Mouse (Mus musculus): ENCODE measurements around the gene Chd3. TPM values are rescaled to one million over a fixed set of nuclear protein-coding genes. Genes with fewer than 3 reads are reported as not detected.
A peak's percentile ranks its signal among the peaks of the same experiment; 100 is the strongest.

Chd3 gene
- total and polyA plus RNA-seq, 3 experiments, result 31.9 to 92.0 (median 66.4) TPM

- peak overlapping the region; percentile 90 for H3K9ac ChIP-seq (ENCODE audit: insufficient read depth, low read depth)
- in situ Hi-C loops (cut with MboI; ENCODE audit: low pct_ligation_motif_present, low pct_unique_long_range_greater_than_20kb, low sequenced_read_pairs), result no loop called here
- peak overlapping the region; percentile 80 for H3K4me2 ChIP-seq (ENCODE audit: insufficient read depth, low read depth, poor library complexity, severe bottlenecking)
- peaks cover 7% of the 10 kb centered on the region; the same call in 1 of the 2 replicates for H3K79me2 ChIP-seq (replicated peaks; ENCODE audit: control insufficient read depth, extremely low read depth, insufficient read depth, poor library complexity, severe bottlenecking)
- H3K36me3 ChIP-seq (replicated peaks in 1 of 2; ENCODE audit: control insufficient read depth in 1 of 2, insufficient read depth in 1 of 2, low read length in 1 of 2), result peaks cover 19 to 26% of the 10 kb centered on the region in 2 experiments
- dilution Hi-C loops (cut with MboI; ENCODE audit: extremely low pct_ligation_motif_present, extremely low pct_unique_long_range_greater_than_20kb, low sequenced_read_pairs), result no loop called here
- TF ChIP-seq EP300 (IDR thresholded peaks at IDR 0.05; ENCODE audit: low read length), result no peak; the same call in none of the 2 replicates
- no peak for TF ChIP-seq RCOR1 (conservative IDR thresholded peaks at IDR 0.05; ENCODE audit: low read depth, low read length)
- TF ChIP-seq BHLHE40 (IDR thresholded peaks at IDR 0.05; ENCODE audit: low read depth, low read length), result peak; percentile 88
- no peak for TF ChIP-seq USF1 (IDR thresholded peaks at IDR 0.05; ENCODE audit: low read depth, low read length)
- TF ChIP-seq CHD1 (IDR thresholded peaks at IDR 0.05; ENCODE audit: low read depth, low read length), result no peak
- TF ChIP-seq NELFE (IDR thresholded peaks at IDR 0.05; ENCODE audit: low read depth, low read length), result peak; percentile 19
- no peak; the same call in 1 of the 2 replicates for TF ChIP-seq MAFK (IDR thresholded peaks at IDR 0.05; ENCODE audit: insufficient replicate concordance, low read length)
- peak; percentile 96 for TF ChIP-seq MAZ (IDR thresholded peaks at IDR 0.05; ENCODE audit: low read depth, low read length)
- 0 out of 2 replicates have a peak, but pooled peaks have one; percentile 28 for TF ChIP-seq MYC (IDR thresholded peaks at IDR 0.05; ENCODE audit: low read depth, low read length)
- peak; percentile 88 for TF ChIP-seq MXI1 (IDR thresholded peaks at IDR 0.05; ENCODE audit: low read depth, low read length)
- no peak for TF ChIP-seq JUN (IDR thresholded peaks at IDR 0.05; ENCODE audit: insufficient read depth, low read depth, low read length)
- no peak; the same call in 1 of the 2 replicates for TF ChIP-seq HCFC1 (IDR thresholded peaks at IDR 0.05; ENCODE audit: low read depth, low read length)
- TF ChIP-seq PAX5 (IDR thresholded peaks at IDR 0.05; ENCODE audit: low read length), result no peak
- TF ChIP-seq ETS1 (conservative IDR thresholded peaks at IDR 0.05; ENCODE audit: low read depth, low read length), result peak; percentile 88
- no peak; the same call in 1 of the 2 replicates for TF ChIP-seq UBTF (IDR thresholded peaks at IDR 0.05; ENCODE audit: low read depth, low read length)
- 0 out of 2 replicates have a peak, but pooled peaks have one; percentile 15 for TF ChIP-seq JUND (conservative IDR thresholded peaks at IDR 0.05; ENCODE audit: low read depth, low read length)
- 0 out of 2 replicates have a peak, but pooled peaks have one; percentile 29 for TF ChIP-seq NRF1 (IDR thresholded peaks at IDR 0.05; ENCODE audit: low read depth, low read length)
- TF ChIP-seq MAX (IDR thresholded peaks at IDR 0.05; ENCODE audit: low read length), result peak; percentile 47
- no peak for TF ChIP-seq ZMIZ1 (IDR thresholded peaks at IDR 0.05; ENCODE audit: low read depth, low read length)
- TF ChIP-seq GABPA (IDR thresholded peaks at IDR 0.05; ENCODE audit: insufficient replicate concordance, low read depth, low read length), result no peak
- no peak for TF ChIP-seq USF2 (conservative IDR thresholded peaks at IDR 0.05; ENCODE audit: low read depth, low read length)
- TF ChIP-seq SIN3A (IDR thresholded peaks at IDR 0.05; ENCODE audit: low read length), result peak; percentile 48
- no peak for TF ChIP-seq ZNF384 (IDR thresholded peaks at IDR 0.05; ENCODE audit: low read depth, low read length)
- peak; percentile 93 for TF ChIP-seq TCF12 (IDR thresholded peaks at IDR 0.05; ENCODE audit: low read depth, low read length)
- TF ChIP-seq CHD2 (IDR thresholded peaks at IDR 0.05; ENCODE audit: low read length), result peak; percentile 25; the same call in 1 of the 2 replicates
- peak; percentile 92 for TF ChIP-seq IRF4 (IDR thresholded peaks at IDR 0.05; ENCODE audit: low read depth, low read length)
- TF ChIP-seq KAT2A (IDR thresholded peaks at IDR 0.05; ENCODE audit: insufficient replicate concordance, low read length), result no peak
- no peak for TF ChIP-seq POLR2A (IDR thresholded peaks at IDR 0.05; ENCODE audit: low read depth, low read length)
- TF ChIP-seq TBP (conservative IDR thresholded peaks at IDR 0.05; ENCODE audit: low read depth, low read length), result peak; percentile 46; the same call in 1 of the 2 replicates
- TF ChIP-seq CTCF (conservative IDR thresholded peaks at IDR 0.05 in 1 of 2, IDR thresholded peaks at IDR 0.05 in 1 of 2; ENCODE audit: low read depth in 2 of 2, low read length in 2 of 2), result no peak
- TF ChIP-seq RAD21 (IDR thresholded peaks at IDR 0.05; ENCODE audit: low read depth, low read length), result no peak
- peak; percentile 83 for TF ChIP-seq MEF2A (IDR thresholded peaks at IDR 0.05; ENCODE audit: borderline replicate concordance, low read depth, low read length)
- H3K4me1 ChIP-seq (ENCODE audit: control insufficient read depth in 1 of 2, insufficient read depth in 2 of 2), result peaks cover 32 to 55% of the 10 kb centered on the region in 2 experiments
- peak overlapping the region; percentile 60 to 73 (median 67) for H3K4me3 ChIP-seq (replicated peaks in 1 of 3; ENCODE audit: low read depth in 2 of 3, low read length in 2 of 3, poor library complexity in 1 of 3)
- peak; percentile 83 for DNase-seq (ENCODE audit: extremely low read depth)
- peak overlapping the region; percentile 96 for H3K27ac ChIP-seq (ENCODE audit: insufficient read depth, low read depth)
- peaks cover 7% of the 10 kb centered on the region for H3K27me3 ChIP-seq (replicated peaks)
- no peaks in the 10 kb centered on the region for H3K9me3 ChIP-seq (replicated peaks; ENCODE audit: low read length)
Observed at GRCm38 (mm10) chr11:69410310-69411072, 41.3 kb upstream of the Chd3 start.

All from CH12.LX (cell line).